Mouse (Mus musculus) liver, embryonic 11.5 days (tissue): ENCODE measurements at regions not wholly inside any gene's neighbourhood (a gene's known extent, or its start where the extent isn't known, plus 50 kb on each side); places are given as distances from the start of the nearest gene placed in this dataset.

Experiments used
- ATAC-seq: fragments of 200-750 bp; cut with Nextera tagmentation; replicated peaks from 2 replicates; pipeline ENCODE4 v1.8.0; 2017; ENCODE audit warnings: moderate number of reproducible peaks, mild to moderate bottlenecking, moderate TSS enrichment, moderate library complexity; ENCODE audit not compliant: low FRiP score
- DNase-seq: peaks from one replicate; pipeline ENCODE4 v3.0.0-alpha.2; 2017; ENCODE audit warnings: low spot score
- H3K27ac ChIP-seq: fragments of 300-500 bp; sonication (generic); 2 replicates; pipeline ENCODE4 v1.5.1; 2014; ENCODE audit warnings: mild to moderate bottlenecking, low read depth, low read length, control low read depth
- H3K27me3 ChIP-seq: fragments of 300-500 bp; sonication (generic); replicated peaks from 2 replicates; pipeline ENCODE4 v1.6.1; 2014; ENCODE audit warnings: low read length, mixed read lengths; ENCODE audit not compliant: control insufficient read depth, insufficient read depth
- H3K36me3 ChIP-seq: fragments of 300-500 bp; sonication (generic); 2 replicates; pipeline ENCODE4 v1.6.1; 2014; ENCODE audit warnings: mild to moderate bottlenecking, low read length, moderate library complexity, mixed read lengths; ENCODE audit not compliant: control insufficient read depth, insufficient read depth
- H3K4me1 ChIP-seq: fragments of 300-500 bp; sonication (generic); replicated peaks from 2 replicates; pipeline ENCODE4 v1.6.1; 2014; ENCODE audit warnings: low read length, mixed read lengths; ENCODE audit not compliant: control insufficient read depth, insufficient read depth
- H3K4me2 ChIP-seq: fragments of 300-500 bp; sonication (generic); 2 replicates; pipeline ENCODE4 v1.6.1; 2014; ENCODE audit warnings: mild to moderate bottlenecking, control low read depth, moderate library complexity
- H3K4me3 ChIP-seq: fragments of 300-500 bp; sonication (generic); 2 replicates; pipeline ENCODE4 v1.5.1; 2014; ENCODE audit warnings: low read depth, low read length, control low read depth
- H3K9ac ChIP-seq: fragments of 300-500 bp; sonication (generic); 2 replicates; pipeline ENCODE4 v1.6.1; 2014; ENCODE audit warnings: low read depth, low read length, control low read depth
- H3K9me3 ChIP-seq: fragments of 300-500 bp; sonication (generic); 2 replicates; pipeline ENCODE4 v1.6.1; 2016; ENCODE audit warnings: low read length, inconsistent platforms, mixed read lengths; ENCODE audit not compliant: control insufficient read depth
- WGBS: fragments of 180-500 bp; shearing (Covaris S2); extraction: QIAGEN DNeasy Blood & Tissue Kit; methylation state at CpG from one replicate; pipeline ENCODE4 v1.1.7; 2014; 5-methylcytosine and 5-hydroxymethylcytosine counted together

- no peak overlapping the region for H3K4me3 ChIP-seq
- ATAC-seq: no peak
- no peaks in the 10 kb centered on the region for H3K27me3 ChIP-seq
- H3K36me3 ChIP-seq: no peaks in the 10 kb centered on the region
- H3K9ac ChIP-seq: no peak overlapping the region
- H3K4me2 ChIP-seq: no peak overlapping the region
- no peak overlapping the region for H3K27ac ChIP-seq
- H3K9me3 ChIP-seq: peaks cover 2% of the 10 kb centered on the region; the same call in 1 of the 2 replicates
- no peaks in the 10 kb centered on the region for H3K4me1 ChIP-seq
- DNase-seq: no peak
- WGBS: 67% methylated on average over 10 of the region's 10 CpGs
Observed at GRCm38 (mm10) chr2:124764186-124764910, 303.6 kb upstream of the Slc24a5 start.

- DNase-seq: no peak
- H3K27me3 ChIP-seq: no peaks in the 10 kb centered on the region
- H3K9me3 ChIP-seq: no peaks in the 10 kb centered on the region
- ATAC-seq: no peak
- H3K36me3 ChIP-seq: no peaks in the 10 kb centered on the region
- no peak overlapping the region for H3K27ac ChIP-seq
- H3K4me3 ChIP-seq: no peak overlapping the region
- H3K9ac ChIP-seq: no peak overlapping the region
- H3K4me1 ChIP-seq: no peaks in the 10 kb centered on the region
- H3K4me2 ChIP-seq: no peak overlapping the region
- 82% methylated on average over 6 of the region's 6 CpGs for WGBS
Observed at GRCm38 (mm10) chr2:124769267-124769967, 298.5 kb upstream of the Slc24a5 start.

GRCm38 (mm10) chr2:124770028-124770427, 297.9 kb upstream of the Slc24a5 start:
- H3K9ac ChIP-seq: no peak overlapping the region
- no peak overlapping the region for H3K4me3 ChIP-seq
- no peak overlapping the region for H3K4me2 ChIP-seq
- H3K9me3 ChIP-seq: no peaks in the 10 kb centered on the region
- H3K27ac ChIP-seq: no peak overlapping the region
- DNase-seq (no peak), ATAC-seq (no peak)
- H3K36me3 ChIP-seq: no peaks in the 10 kb centered on the region
- H3K27me3 ChIP-seq: no peaks in the 10 kb centered on the region
- no peaks in the 10 kb centered on the region for H3K4me1 ChIP-seq
- WGBS: 76% methylated on average over 2 of the region's 2 CpGs

GRCm38 (mm10) chr2:124772055-124772708, 295.7 kb upstream of the Slc24a5 start:
- no peaks in the 10 kb centered on the region for H3K27me3 ChIP-seq
- H3K4me2 ChIP-seq: no peak overlapping the region
- no peak overlapping the region for H3K4me3 ChIP-seq
- no peaks in the 10 kb centered on the region for H3K36me3 ChIP-seq
- H3K27ac ChIP-seq: no peak overlapping the region
- WGBS: 69% methylated on average over 11 of the region's 11 CpGs
- H3K9me3 ChIP-seq: no peaks in the 10 kb centered on the region
- no peaks in the 10 kb centered on the region for H3K4me1 ChIP-seq
- DNase-seq: no peak
- ATAC-seq: no peak
- no peak overlapping the region for H3K9ac ChIP-seq

- no peak for DNase-seq
- Histone ChIP-seq H3K4me1 (no peaks in the 10 kb centered on the region), H3K4me3 (no peak overlapping the region), H3K9ac (no peak overlapping the region), H3K4me2 (no peak overlapping the region), H3K9me3 (no peaks in the 10 kb centered on the region), H3K27me3 (no peaks in the 10 kb centered on the region), H3K36me3 (no peaks in the 10 kb centered on the region), H3K27ac (no peak overlapping the region)
- no peak for ATAC-seq
- 61% methylated on average over 3 of the region's 3 CpGs for WGBS
Observed at GRCm38 (mm10) chr2:124775737-124776136, 292.2 kb upstream of the Slc24a5 start.

GRCm38 (mm10) chr2:124792633-124793036, 275.3 kb upstream of the Slc24a5 start:
- WGBS: 79% methylated on average over 7 of the region's 7 CpGs
- no peak overlapping the region for H3K4me3 ChIP-seq
- no peaks in the 10 kb centered on the region for H3K9me3 ChIP-seq
- H3K27me3 ChIP-seq: no peaks in the 10 kb centered on the region
- no peak overlapping the region for H3K9ac ChIP-seq
- ATAC-seq (no peak), DNase-seq (no peak)
- no peaks in the 10 kb centered on the region for H3K36me3 ChIP-seq
- H3K27ac ChIP-seq: no peak overlapping the region
- no peak overlapping the region for H3K4me2 ChIP-seq
- no peaks in the 10 kb centered on the region for H3K4me1 ChIP-seq

GRCm38 (mm10) chr2:124811709-124812108, 256.2 kb upstream of the Slc24a5 start:
- no peak for ATAC-seq
- Histone ChIP-seq H3K36me3 (no peaks in the 10 kb centered on the region), H3K4me3 (no peak overlapping the region), H3K27ac (no peak overlapping the region), H3K4me2 (no peak overlapping the region), H3K9me3 (no peaks in the 10 kb centered on the region), H3K9ac (no peak overlapping the region), H3K4me1 (no peaks in the 10 kb centered on the region), H3K27me3 (no peaks in the 10 kb centered on the region)
- 79% methylated on average over 8 of the region's 8 CpGs for WGBS
- no peak for DNase-seq

- Histone ChIP-seq H3K27ac (no peak overlapping the region), H3K4me1 (no peaks in the 10 kb centered on the region), H3K4me3 (no peak overlapping the region), H3K4me2 (no peak overlapping the region), H3K9ac (no peak overlapping the region), H3K27me3 (no peaks in the 10 kb centered on the region), H3K36me3 (no peaks in the 10 kb centered on the region), H3K9me3 (no peaks in the 10 kb centered on the region)
- 93% methylated on average over 2 of the region's 2 CpGs for WGBS
- no peak for ATAC-seq
- no peak for DNase-seq
Observed at GRCm38 (mm10) chr2:124816814-124817213, 251.1 kb upstream of the Slc24a5 start.
